ENCODE assay signal across 11 mouse cellular contexts in the genomic region with DNA sequence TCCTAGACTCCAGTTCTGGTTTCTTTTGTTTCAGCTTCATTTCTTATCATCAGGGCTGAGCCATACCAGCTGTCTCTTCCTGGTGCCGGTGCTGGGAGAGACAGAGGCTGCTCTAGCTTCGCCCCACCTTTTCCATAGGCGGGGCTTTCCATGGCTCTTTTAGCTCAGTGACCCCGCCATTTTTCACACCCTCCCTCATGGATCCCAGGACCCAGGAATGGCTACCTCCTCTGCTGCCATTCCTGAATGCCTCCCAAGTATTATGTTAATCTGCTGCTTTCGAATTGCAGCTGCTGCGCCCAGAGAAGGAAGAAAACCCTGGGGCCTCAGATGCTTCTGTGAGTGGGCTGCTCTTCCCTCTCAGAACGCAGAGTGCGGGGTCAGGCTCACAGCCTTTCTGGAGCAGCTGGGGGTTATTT.
DNase-seq lines count a peak whose midpoint lies in the region; ATAC-seq and TF ChIP-seq lines count a peak whose summit lies in the region.
"Had no signal": no experiment of that assay in that cellular context is flagged by ENCODE, and none has a peak within 500 bp of the region (broad histone marks: within the 10 kb centered on the region; RNA-seq: fewer than 3 reads in every experiment).

No protein-coding gene starts in this region.

- peak in 1 of 2 experiments; percentile 27 for DNase-seq in left cerebral cortex, adult 2 months (ENCODE audit: extremely low spot score in 1 of 2, low spot score in 2 of 2)
- DNase-seq in left cerebral cortex, postnatal 4 days = no peak
- no peak for DNase-seq in forebrain, embryonic 11.5 days (ENCODE audit: low spot score)
- DNase-seq in embryo, embryonic 10 days (ENCODE audit: low spot score) = no peak
- no peak for DNase-seq in T-cell, adult 2 months (ENCODE audit: low spot score)
- DNase-seq: thymus, postnatal 25 days had no signal

- H3K4me3 ChIP-seq in left cerebral cortex, adult 2 months = no peak overlapping the region
- H3K4me3 ChIP-seq in bone marrow, adult 2 months (replicated peaks; ENCODE audit: control insufficient read depth, low read depth, low read length) = no peak overlapping the region
- no peak overlapping the region for H3K4me3 ChIP-seq in heart, embryonic 12.5 days
- peak overlapping the region; percentile 42 for H3K4me3 ChIP-seq in liver, embryonic 15.5 days (replicated peaks)
- H3K4me3 ChIP-seq in forebrain, embryonic 11.5 days (ENCODE audit: low read depth, low read length) = no peak overlapping the region
- H3K4me3 ChIP-seq: heart, adult 2 months had no signal

- H3K27ac ChIP-seq in left cerebral cortex, adult 2 months = peak overlapping the region; percentile 59
- peak overlapping the region; percentile 48 for H3K27ac ChIP-seq in bone marrow, adult 2 months (ENCODE audit: control insufficient read depth, insufficient read depth, low read depth, low read length, poor library complexity)
- H3K27ac ChIP-seq in heart, embryonic 12.5 days (ENCODE audit: poor library complexity, severe bottlenecking) = no peak overlapping the region
- peak overlapping the region; percentile 98 for H3K27ac ChIP-seq in liver, embryonic 15.5 days (replicated peaks)
- no peak overlapping the region for H3K27ac ChIP-seq in forebrain, embryonic 11.5 days (ENCODE audit: low read depth, low read length)
- H3K27ac ChIP-seq: heart, adult 2 months had no signal

- TF ChIP-seq POLR2A in bone marrow, adult 2 months (IDR thresholded peaks at IDR 0.05; ENCODE audit: borderline replicate concordance, control insufficient read depth, low read depth, low read length) = no peak

- no peaks in the 10 kb centered on the region for H3K27me3 ChIP-seq in heart, embryonic 12.5 days (replicated peaks)
- H3K27me3 ChIP-seq in liver, embryonic 15.5 days = no peaks in the 10 kb centered on the region
- H3K27me3 ChIP-seq in forebrain, embryonic 11.5 days (ENCODE audit: control insufficient read depth, insufficient read depth, low read length) = no peaks in the 10 kb centered on the region
- H3K27me3 ChIP-seq: megakaryocyte, embryonic 14.5 days had no signal

- no peaks in the 10 kb centered on the region for H3K9me3 ChIP-seq in heart, embryonic 12.5 days (replicated peaks)
- no peaks in the 10 kb centered on the region for H3K9me3 ChIP-seq in liver, embryonic 15.5 days (replicated peaks)
- no peaks in the 10 kb centered on the region for H3K9me3 ChIP-seq in forebrain, embryonic 11.5 days (ENCODE audit: control insufficient read depth, low read length)
- H3K9me3 ChIP-seq: megakaryocyte, embryonic 14.5 days had no signal

- peak; percentile 75 for ATAC-seq in heart, embryonic 12.5 days (ENCODE audit: insufficient number of reproducible peaks, low FRiP score)
- ATAC-seq in liver, embryonic 15.5 days (ENCODE audit: insufficient read depth) = peak; percentile 68
- no peak for ATAC-seq in forebrain, embryonic 11.5 days (replicated peaks; ENCODE audit: low FRiP score)

- TF ChIP-seq CTCF in left cerebral cortex, adult 2 months (IDR thresholded peaks at IDR 0.05) = no peak
- no peak for TF ChIP-seq CTCF in bone marrow, adult 2 months (IDR thresholded peaks at IDR 0.05; ENCODE audit: control insufficient read depth, insufficient read depth, low read length)

- H3K36me3 ChIP-seq in heart, embryonic 12.5 days = no peaks in the 10 kb centered on the region
- no peaks in the 10 kb centered on the region for H3K36me3 ChIP-seq in liver, embryonic 15.5 days (replicated peaks)
- no peaks in the 10 kb centered on the region for H3K36me3 ChIP-seq in forebrain, embryonic 11.5 days (ENCODE audit: control insufficient read depth, insufficient read depth, low read length)

- no peak overlapping the region for H3K4me2 ChIP-seq in heart, embryonic 12.5 days
- H3K4me2 ChIP-seq in liver, embryonic 15.5 days = peak overlapping the region; percentile 62
- no peak overlapping the region for H3K4me2 ChIP-seq in forebrain, embryonic 11.5 days (ENCODE audit: low read depth, low read length, severe bottlenecking)

- intact Hi-C loops in left cerebral cortex, adult 2 months (cut with DNase I) = no loop called here
- intact Hi-C loops in left cerebral cortex, postnatal 4 days (cut with DNase I) = no loop called here

- no peak overlapping the region for H3K9ac ChIP-seq in heart, embryonic 12.5 days
- peak overlapping the region; percentile 47 for H3K9ac ChIP-seq in liver, embryonic 15.5 days
- no peak overlapping the region for H3K9ac ChIP-seq in forebrain, embryonic 11.5 days (ENCODE audit: low read length)

- peaks cover 5% of the 10 kb centered on the region for H3K4me1 ChIP-seq in bone marrow, adult 2 months (ENCODE audit: control insufficient read depth, insufficient read depth, low read length)
- H3K4me1 ChIP-seq in heart, embryonic 12.5 days (replicated peaks) = peaks cover 17% of the 10 kb centered on the region
- H3K4me1 ChIP-seq in liver, embryonic 15.5 days (replicated peaks) = peaks cover 63% of the 10 kb centered on the region
- no peaks in the 10 kb centered on the region for H3K4me1 ChIP-seq in forebrain, embryonic 11.5 days (replicated peaks; ENCODE audit: control insufficient read depth, insufficient read depth, low read length)

- WGBS in bone marrow, adult 2 months = 71% methylated on average over 8 of the region's 8 CpGs
- WGBS in heart, embryonic 12.5 days = 48% methylated on average over 8 of the region's 8 CpGs
- 47% methylated on average over 8 of the region's 8 CpGs for WGBS in liver, embryonic 15.5 days (ENCODE audit: insufficient replicate concordance)
- WGBS in forebrain, embryonic 11.5 days = 64% methylated on average over 8 of the region's 8 CpGs

Comparison
In these comparisons a context has a peak if more than half of its experiments do, and no peak if none do; other contexts are left out.
1. H3K27ac ChIP-seq: peak in left cerebral cortex, adult 2 months (single experiment), bone marrow, adult 2 months (single experiment) and liver, embryonic 15.5 days (single experiment); none in heart, embryonic 12.5 days (single experiment) and forebrain, embryonic 11.5 days (single experiment).